Mouse (Mus musculus): ENCODE results near the gene Numb.
"Not testable (repeated sequence)": the region's sequence is repeated elsewhere in the genome, so short reads cannot be mapped to it uniquely, and the experiment has no call there.

Numb gene

GRCm38 (mm10) chr12:83921535-83922381 is at the start of gene Numb:
TSS of gene Numb (minus strand) at chr12:83921934.
- peak; percentile 99 for DNase-seq (ENCODE audit: low spot score)

DNA sequence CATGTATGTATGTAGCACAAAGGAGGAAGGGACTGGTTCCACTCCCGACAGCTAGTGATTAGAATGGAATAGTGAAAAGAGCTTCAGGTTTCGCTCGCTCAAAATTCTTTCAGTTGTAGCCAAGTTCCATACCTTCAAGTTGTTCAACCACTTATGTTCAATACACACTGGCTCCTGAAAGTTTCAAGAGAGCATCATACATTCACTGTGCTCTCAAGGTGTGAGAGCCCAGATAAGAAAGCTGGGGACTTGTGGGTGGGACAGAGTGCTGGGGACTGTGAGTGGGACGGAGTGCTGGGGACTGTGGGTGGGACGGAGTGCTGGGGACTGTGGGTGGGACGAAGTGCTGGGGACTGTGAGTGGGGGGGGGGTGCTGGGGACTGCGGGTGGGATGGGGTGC is 43.5 kb upstream of the Numb start:
- no peak for DNase-seq (ENCODE audit: low spot score)

GRCm38 (mm10) chr12:83958278-83958677 is 36.5 kb upstream of the Numb start:
- no peak for DNase-seq (ENCODE audit: low spot score)

DNA sequence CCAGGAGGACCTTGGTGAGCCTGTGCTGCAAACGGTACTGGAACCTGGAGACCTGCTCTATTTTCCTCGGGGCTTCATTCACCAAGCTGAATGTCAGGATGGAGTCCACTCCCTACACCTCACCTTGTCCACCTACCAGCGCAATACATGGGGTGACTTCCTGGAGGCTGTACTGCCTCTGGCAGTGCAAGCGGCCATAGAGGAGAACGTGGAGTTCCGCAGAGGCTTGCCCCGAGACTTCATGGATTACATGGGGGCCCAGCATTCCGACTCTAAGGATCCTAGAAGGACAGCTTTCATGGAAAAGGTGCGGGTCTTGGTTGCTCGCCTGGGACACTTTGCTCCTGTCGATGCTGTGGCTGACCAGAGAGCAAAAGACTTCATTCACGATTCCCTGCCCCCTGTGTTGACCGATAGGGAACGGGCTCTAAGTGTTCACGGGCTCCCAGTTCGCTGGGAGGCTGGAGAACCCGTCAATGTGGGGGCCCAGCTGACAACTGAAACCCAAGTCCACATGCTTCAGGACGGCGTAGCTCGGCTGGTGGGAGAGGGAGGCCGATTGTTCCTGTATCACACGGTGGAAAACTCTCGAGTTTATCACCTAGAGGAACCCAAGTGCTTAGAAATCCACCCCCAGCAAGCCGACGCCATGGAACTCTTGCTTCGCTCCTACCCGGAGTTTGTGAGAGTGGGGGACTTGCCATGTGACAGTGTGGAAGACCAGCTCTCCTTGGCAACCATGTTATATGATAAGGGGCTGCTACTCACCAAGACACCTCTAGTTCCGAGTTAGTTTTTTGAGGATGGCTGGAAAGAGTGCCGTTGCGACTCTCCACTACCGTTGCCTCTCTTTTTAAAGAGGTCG is 30.2 kb upstream of the Numb start:
- DNase-seq (ENCODE audit: low spot score) = no peak

DNA sequence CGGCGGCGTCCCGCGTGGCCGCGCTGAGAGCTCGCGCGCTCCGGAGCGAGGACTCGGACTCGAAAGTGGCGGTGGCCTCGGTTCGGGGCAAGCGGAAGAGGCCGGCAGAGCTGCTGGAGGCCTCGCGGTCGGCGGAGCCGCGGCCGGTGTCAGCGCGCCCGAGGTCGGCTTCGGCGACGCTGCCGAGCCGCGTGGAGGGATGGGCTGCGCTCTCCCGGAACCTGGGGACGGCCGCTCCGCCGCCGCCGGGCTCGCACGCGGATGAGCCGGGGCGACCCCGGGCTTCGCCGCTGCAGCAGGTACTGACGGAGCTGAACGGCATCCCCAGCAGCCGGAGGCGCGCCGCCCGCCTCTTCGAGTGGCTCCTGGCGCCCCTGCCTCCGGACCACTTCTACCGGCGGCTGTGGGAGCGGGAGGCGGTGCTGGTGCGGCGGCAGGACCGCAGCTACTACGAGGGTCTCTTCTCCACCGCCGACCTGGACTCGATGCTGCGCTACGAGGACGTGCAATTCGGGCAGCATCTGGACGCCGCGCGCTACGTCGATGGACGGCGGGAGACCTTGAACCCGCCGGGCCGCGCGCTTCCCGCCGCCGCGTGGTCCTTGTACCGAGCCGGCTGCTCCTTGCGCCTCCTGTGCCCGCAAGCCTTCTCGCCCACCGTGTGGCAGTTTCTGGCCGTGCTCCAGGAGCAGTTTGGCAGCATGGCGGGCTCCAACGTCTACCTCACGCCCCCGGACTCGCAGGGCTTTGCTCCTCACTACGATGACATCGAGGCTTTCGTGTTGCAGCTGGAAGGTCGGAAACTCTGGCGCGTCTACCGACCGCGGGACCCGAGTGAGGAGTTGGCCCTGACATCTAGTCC is 29.3 kb upstream of the Numb start:
- no peak for DNase-seq (ENCODE audit: low spot score)

GRCm38 (mm10) chr12:83950493-83950839 is 28.7 kb upstream of the Numb start, which contains the start of gene Riox1:
TSS of gene Riox1 (plus strand) at chr12:83950608.
- DNase-seq (ENCODE audit: low spot score) = peak; percentile 77

GRCm38 (mm10) chr12:83949776-83950492 is 28.2 kb upstream of the Numb start:
- no peak for DNase-seq (ENCODE audit: low spot score)

DNA sequence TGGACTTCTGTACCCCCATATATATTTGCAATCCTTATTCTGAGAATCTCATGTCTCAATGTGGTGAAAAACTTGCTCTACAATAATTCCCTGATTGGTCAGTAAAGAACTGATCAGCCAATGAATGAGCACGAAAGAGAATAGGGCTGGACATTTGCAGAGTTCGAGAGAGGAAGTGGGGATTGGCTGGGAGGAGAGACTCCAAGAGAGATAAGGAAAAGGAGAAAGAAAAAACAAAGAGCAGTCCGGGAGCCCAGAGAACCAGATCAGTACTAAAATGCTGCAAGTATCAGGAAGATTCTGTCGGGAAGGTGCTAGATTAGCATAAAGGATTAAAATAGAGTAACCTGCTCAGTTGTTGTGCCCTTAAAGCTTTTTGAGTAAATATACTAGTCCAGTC is 27.3 kb upstream of the Numb start:
- no peak for DNase-seq (ENCODE audit: low spot score)

GRCm38 (mm10) chr12:83947260-83947811 is 25.6 kb upstream of the Numb start:
- no peak for DNase-seq (ENCODE audit: low spot score)

GRCm38 (mm10) chr12:83941938-83942337 is 20.2 kb upstream of the Numb start:
- DNase-seq (ENCODE audit: low spot score) = no peak

DNA sequence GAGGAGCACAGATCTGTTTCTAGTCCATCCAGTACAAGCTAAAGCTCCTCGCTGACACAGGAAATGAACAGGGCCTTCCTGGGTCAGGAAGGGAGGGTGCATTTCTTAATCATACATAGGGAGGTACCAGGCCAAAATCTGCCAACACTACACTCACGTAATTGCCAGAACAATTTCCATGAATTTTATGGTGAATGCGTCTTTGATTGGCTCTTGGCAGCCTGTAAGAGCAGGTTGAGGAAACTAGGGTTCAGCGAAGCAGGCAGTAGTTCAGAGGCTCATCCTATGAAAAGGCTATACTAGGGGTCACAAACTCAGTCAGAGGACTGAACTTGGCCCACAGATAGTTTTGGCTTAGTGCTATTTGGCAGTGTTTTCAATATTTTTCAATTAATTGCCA is 18.3 kb upstream of the Numb start:
- DNase-seq (ENCODE audit: low spot score) = peak; percentile 65

GRCm38 (mm10) chr12:83939332-83939731 is 17.6 kb upstream of the Numb start:
- no peak for DNase-seq (ENCODE audit: low spot score)

DNA sequence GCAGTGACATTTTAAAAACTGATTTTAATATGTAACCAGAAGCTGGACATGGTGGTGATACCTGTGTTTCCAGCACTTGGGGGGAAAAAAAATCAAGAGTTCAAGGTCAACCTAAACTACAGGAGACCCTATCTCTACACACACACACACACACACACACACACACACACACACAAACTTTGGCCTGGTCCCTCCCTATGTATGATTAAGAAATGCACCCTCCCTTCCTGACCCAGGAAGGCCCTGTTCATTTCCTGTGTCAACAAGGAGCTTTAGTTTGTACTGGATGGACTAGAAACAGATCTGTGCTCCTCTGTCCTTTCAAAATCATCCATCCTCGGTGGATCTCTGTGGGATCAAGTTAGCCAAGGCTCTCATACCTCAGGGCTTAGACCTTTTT is 16.9 kb upstream of the Numb start:
- not testable (repeated sequence) for DNase-seq (ENCODE audit: low spot score)

DNA sequence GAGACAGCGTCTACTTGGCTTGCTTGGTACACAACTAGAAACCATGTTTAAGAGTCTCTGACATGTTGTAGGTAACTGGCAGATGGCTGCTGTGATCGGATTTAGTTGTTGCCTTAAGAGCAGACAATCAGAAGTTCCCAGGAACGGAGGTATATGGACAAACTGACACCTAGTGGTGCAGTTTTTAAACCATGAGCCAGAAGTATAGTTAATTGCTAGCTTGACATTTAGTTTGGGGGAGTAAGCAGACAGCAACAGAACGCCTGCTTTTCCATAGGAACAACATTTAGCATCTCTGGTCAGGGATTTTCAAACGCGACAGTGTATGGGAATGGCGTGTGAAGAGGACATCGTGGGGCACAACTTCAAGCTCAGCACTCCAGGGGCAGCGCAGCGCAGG is 15.9 kb upstream of the Numb start:
- DNase-seq (ENCODE audit: low spot score) = no peak

GRCm38 (mm10) chr12:83929186-83929804 is 7.6 kb upstream of the Numb start:
- DNase-seq (ENCODE audit: low spot score) = no peak

DNA sequence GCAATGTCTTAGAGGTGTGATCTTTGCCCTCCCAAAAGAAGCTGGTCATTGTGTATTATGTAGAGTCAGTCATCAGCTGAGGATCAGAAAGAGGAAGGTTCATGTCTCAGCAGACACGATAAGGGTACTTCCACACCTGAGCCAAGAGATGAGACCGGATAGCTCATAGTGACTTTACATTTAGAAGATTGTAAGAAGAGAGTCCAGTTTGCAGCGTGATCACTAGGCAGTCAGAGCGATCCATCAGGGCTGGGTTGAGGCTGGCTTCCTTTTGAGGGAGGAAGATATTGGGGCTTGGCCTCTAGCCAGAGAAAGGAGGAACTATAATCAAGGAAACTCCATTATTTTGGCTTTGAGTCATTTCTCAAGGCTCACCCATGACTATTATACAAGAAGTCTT is 6.0 kb upstream of the Numb start:
- no peak for DNase-seq (ENCODE audit: low spot score)

- DNase-seq (ENCODE audit: low spot score) = no peak
These were observed 4.3 kb upstream of the Numb start for GRCm38 (mm10) chr12:83926061-83926460.

DNA sequence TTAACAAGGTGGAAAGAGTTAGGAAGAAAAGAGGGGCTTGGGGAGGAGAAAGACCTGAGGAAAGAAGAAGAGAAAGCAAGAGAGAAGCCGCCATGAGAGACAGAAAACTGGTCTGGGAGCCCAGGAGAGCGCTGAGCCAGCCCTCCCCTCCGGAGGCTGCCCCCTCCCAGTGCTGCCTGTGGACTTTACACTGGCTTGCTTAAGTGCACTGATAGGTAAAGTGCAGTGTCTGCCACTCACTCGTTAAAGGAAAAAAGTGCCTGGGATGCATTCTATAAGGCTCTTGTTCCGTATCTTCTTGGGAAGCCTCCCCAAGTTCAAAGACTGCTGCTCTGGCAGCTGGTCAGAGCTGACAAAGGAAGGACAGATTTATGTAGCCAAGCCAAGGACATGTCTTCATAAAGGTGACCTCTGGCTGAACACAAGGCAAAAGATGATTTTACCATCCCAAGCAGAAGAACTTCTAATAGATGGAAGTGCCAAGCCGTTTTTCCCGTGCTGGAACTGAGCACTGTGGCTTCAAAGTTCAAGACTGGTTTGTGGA is 3.5 kb upstream of the Numb start:
- no peak for DNase-seq (ENCODE audit: low spot score)

- no peak for DNase-seq (ENCODE audit: low spot score)
These were observed 2.6 kb upstream of the Numb start for GRCm38 (mm10) chr12:83924332-83924731.

- DNase-seq (ENCODE audit: low spot score) = no peak
These were observed 1.7 kb upstream of the Numb start for GRCm38 (mm10) chr12:83923486-83923859.
